Mouse (Mus musculus): Measurements from ENCODE around the gene Gm37240.

DNA sequence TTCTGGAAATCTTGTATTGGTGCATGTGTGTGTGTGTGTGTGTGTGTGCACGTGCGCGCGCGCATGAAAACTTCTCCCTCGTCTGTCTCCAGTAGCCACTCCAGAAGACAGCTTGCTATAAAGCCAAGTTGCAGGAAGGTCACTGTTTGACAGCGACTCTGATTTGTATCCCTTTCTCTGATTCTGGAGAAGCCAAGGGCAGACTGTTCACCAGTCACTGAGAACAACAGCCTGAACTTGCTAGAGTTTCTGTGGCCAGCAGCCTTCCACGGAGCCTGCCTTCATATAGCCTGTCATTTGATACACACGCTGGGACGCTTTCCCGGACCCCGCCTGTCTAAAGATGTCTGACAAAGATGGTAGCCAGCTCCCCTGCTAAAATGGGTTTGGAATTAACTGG is 1224.2 kb downstream of the Gm37240 start:
- TF ChIP-seq CTCF (IDR thresholded peaks at IDR 0.05; ENCODE audit: insufficient read depth, low read depth, low read length) (no peak), POLR2A (IDR thresholded peaks at IDR 0.05; ENCODE audit: insufficient read depth, low read depth, low read length) (no peak)

All from olfactory bulb, adult 2 months (tissue).